Mouse (Mus musculus) layer of hippocampus, postnatal 10 days (tissue): ENCODE results near the gene Olfr1195. TPM values are rescaled to one million over a fixed set of nuclear protein-coding genes. Genes with fewer than 3 reads are reported as not detected.
"Not testable (repeated sequence)": the region's sequence is repeated elsewhere in the genome, so short reads cannot be mapped to it uniquely, and the experiment has no call there.

Experiments
- DNase-seq, 2 experiments: peaks; one replicate each; pipeline ENCODE4 v3.0.0; 2021; ENCODE audit warnings: low spot score in 2 of 2
- long read RNA-seq: library from polyadenylated mRNA; stranded (forward); transcript quantifications from one replicate; pipeline ENCODE4 v2.0.0, GENCODE M21; 2023
- total RNA-seq, 2 experiments: library from RNA; stranded (reverse); gene quantifications; 2 replicates each; pipeline ENCODE4 v1.2.3; 2021

Gene Olfr1195
- not detected for total RNA-seq
- long read RNA-seq = 0 reads

DNA sequence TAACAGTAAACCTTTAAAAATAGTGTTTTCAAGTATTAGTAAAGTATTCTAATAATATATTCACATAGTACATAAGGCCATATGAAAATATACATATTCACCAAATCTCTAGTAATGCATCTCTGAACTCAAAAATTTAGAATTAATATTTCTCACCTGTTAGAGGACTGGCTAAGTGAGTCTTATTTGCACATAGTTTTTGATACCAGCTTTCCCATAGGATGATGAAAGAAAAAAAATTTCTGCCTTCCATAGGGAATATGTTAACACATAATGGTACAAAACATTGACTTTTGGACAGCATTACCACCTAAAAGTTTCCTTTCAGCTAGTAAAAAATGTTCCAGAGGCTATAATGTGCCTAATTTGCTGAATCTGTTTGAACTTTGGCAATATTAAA is at the start of gene Olfr1195:
Olfr1195 (minus strand) TSS at position 101 of the 400 bp plus-strand sequence.
- no peak for DNase-seq

DNA sequence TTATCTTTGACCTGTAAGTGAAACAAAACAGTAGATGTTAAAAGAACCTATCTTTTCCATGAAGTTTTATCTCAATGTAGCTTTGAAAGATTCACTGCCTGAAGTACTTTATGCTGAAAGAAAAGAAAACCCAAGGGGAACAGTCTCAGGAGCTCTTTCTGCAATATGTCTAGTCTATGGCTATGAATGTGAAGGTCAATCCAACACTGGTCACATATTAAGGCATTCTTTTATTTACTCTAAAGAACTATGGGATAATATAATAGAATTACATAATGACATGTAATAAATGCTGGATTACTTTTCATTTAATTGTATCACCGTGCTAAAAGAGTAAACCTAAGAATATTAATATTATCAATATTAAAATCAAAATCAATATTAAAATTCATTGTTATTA is 43.3 kb upstream of the Olfr1195 start, which contains the start of gene Olfr1197:
Olfr1197 (minus strand) TSS at position 101 of the 400 bp plus-strand sequence.
- no peak for DNase-seq

DNA sequence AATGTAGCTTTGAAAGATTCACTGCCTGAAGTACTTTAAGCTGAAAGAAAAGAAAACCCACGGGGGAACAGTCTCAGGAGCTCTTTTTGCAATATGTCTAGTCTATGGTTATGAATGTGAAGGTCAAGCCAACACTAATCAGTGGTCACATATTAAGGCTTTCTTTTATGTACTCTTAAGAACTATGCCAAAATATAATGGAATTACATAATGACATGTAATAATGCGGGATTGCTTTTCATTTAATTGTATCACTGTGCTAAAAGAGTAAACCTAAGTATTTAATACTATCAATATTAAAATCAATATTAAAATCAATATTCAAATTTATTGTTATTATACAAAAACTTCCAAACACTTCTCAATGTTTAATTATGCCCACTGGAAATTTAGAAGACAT is 15.5 kb upstream of the Olfr1195 start, which contains the start of gene Olfr1196:
Olfr1196 (minus strand) TSS at position 101 of the 400 bp plus-strand sequence.
- DNase-seq = no peak

DNA sequence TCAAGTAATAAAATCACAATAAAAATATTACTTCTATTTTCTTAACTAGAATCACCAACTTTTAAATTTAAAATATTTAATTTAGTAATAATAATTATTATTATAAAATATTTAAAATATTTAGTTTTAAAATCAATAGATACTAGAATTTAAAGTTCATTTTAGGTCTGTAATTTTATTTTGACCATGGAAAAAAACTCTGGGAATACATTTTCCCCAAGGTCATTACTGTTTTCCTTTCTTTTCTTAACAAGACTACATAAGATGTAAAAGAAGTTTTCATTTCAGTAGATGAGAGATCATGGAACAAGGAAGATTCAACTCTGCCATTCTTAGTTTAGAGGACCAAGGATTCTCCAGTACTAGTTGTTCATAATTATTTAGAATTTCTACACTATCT is 13.7 kb downstream of the Olfr1195 start, which contains the start of gene Olfr1193:
Olfr1193 (plus strand) TSS at position 301 of the 400 bp plus-strand sequence.
- not testable (repeated sequence) for DNase-seq

DNA sequence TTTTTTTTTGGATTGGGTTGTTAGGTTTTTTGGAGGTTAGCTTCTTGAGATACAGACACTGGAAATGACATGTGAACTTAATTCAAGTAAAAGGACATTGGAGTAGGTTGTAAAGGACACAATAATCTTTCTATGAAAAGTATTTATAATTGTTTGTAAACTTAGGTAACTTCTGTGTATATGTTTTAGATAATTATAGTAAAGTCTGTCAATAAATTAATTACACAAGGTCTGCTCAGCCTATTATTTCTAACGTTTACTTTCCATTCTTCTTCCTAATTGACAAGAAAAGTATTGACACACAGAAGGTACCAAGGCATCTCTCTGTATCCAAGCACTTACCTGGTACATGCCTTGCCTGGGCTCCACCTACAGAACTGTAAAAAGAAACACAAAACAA is 40.8 kb downstream of the Olfr1195 start, which contains the start of gene Olfr1192-ps1:
Olfr1192-ps1 (plus strand) TSS at position 301 of the 400 bp plus-strand sequence.
- no peak for DNase-seq

DNA sequence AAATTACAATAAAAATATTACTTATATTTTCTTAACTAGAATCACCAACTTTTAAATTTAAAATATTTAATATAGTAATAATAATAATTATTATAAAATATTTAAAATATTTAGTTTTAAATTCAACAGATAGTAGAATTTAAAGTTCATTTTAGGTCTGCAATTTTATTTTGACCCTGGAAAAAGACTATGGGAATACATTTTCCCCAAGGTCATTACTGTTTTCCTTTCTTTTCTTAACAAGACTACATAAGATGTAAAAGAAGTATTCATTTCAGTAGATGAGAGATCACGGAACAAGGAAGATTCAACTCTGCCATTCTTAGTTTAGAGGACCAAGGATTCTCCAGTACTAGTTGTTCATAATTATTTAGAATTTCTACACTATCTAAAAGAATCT is 48.7 kb downstream of the Olfr1195 start, which contains the start of gene Olfr1191-ps1:
Olfr1191-ps1 (plus strand) TSS at position 301 of the 400 bp plus-strand sequence.
- not testable (repeated sequence) for DNase-seq

Other genes with a start within 250 kb of the Olfr1195 start
- gene Gm13757, start 240.1 kb downstream of the Olfr1195 start, total RNA-seq = not detected
- not detected for gene Olfr1183, start 234.3 kb downstream of the Olfr1195 start, total RNA-seq
- not detected for gene Olfr1184, start 205.6 kb downstream of the Olfr1195 start, total RNA-seq
- gene Olfr1185-ps1, start 195.9 kb downstream of the Olfr1195 start, total RNA-seq = not detected
- gene Olfr1186, start 170.6 kb downstream of the Olfr1195 start, total RNA-seq = not detected
- gene Olfr1188, start 132.3 kb downstream of the Olfr1195 start, total RNA-seq = not detected
- gene Olfr1189, start 102.7 kb downstream of the Olfr1195 start, total RNA-seq = not detected
- gene Olfr1191-ps1, start 48.6 kb downstream of the Olfr1195 start, total RNA-seq = not detected
- not detected for gene Olfr1192-ps1, start 40.7 kb downstream of the Olfr1195 start, total RNA-seq
- gene Olfr1193, start 13.6 kb downstream of the Olfr1195 start, total RNA-seq = not detected
- not detected for gene Olfr1196, start 15.4 kb upstream of the Olfr1195 start, total RNA-seq
- not detected for gene Olfr1197, start 43.2 kb upstream of the Olfr1195 start, total RNA-seq
- gene Olfr1198, start 62.2 kb upstream of the Olfr1195 start, total RNA-seq = not detected
- not detected for gene Olfr1199, start 71.3 kb upstream of the Olfr1195 start, total RNA-seq
- not detected for gene Olfr1200, start 81.3 kb upstream of the Olfr1195 start, total RNA-seq
- not detected for gene Olfr1201, start 103.8 kb upstream of the Olfr1195 start, total RNA-seq
- gene Olfr1202, start 125.3 kb upstream of the Olfr1195 start, total RNA-seq = under 1 TPM in 1 of 2 experiments, not detected in 1; 0.09 TPM
- gene Olfr1205, start 140.6 kb upstream of the Olfr1195 start, total RNA-seq = not detected
- not detected for gene Olfr1204, start 160.1 kb upstream of the Olfr1195 start, total RNA-seq
- gene Olfr1206, start 174.0 kb upstream of the Olfr1195 start, total RNA-seq = not detected
- not detected for gene Olfr1208, start 213.1 kb upstream of the Olfr1195 start, total RNA-seq
- gene Olfr1209, start 226.0 kb upstream of the Olfr1195 start, total RNA-seq = not detected
- not detected for gene Olfr1211, start 248.9 kb upstream of the Olfr1195 start, total RNA-seq